Mouse (Mus musculus) heart, adult 2 months (tissue): ENCODE measurements at regions not wholly inside any gene's neighbourhood (a gene's known extent, or its start where the extent isn't known, plus 50 kb on each side); places are given as distances from the start of the nearest gene placed in this dataset.

Experiments used
- CTCF ChIP-seq: fragments of 200-600 bp; IDR thresholded peaks from 2 replicates; pipeline ENCODE4 v1.8.1; 2022; ENCODE audit warnings: antibody characterized with exemption, mild to moderate bottlenecking, moderate library complexity
- EP300 ChIP-seq: fragments of 200-500 bp; IDR thresholded peaks from 2 replicates; pipeline ENCODE4 v1.6.1; 2011; ENCODE audit warnings: low read depth, low read length, control low read depth; ENCODE audit not compliant: insufficient read depth

DNA sequence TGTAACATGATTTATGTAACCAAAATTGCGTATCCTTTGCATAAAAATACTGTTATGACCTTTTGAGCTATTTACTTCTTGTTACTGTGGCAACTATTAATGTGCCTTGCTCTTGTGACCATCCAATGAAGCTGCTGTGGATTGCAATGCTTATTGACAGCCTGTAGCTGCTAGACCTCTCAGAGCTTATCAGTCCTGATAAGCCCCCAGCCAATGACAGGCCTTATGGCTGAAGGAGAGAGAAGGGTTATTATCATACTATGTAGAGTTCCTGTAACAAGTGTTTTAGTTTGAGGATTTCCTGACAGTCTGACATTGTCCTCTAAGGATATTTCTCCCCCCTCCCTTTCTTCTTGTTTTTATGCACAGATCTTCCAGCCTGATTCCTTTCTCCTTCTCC, 96.2 kb upstream of the Lsamp start:
- no peak for TF ChIP-seq EP300
- no peak for TF ChIP-seq CTCF
